Mouse (Mus musculus) cerebellum, adult 8-10 months (tissue): Measurements from ENCODE around the gene Cep131.

ENCODE experiments used
- DNase-seq: peaks from one replicate; pipeline ENCODE4 v3.0.0; 2022

Cep131 gene

DNA sequence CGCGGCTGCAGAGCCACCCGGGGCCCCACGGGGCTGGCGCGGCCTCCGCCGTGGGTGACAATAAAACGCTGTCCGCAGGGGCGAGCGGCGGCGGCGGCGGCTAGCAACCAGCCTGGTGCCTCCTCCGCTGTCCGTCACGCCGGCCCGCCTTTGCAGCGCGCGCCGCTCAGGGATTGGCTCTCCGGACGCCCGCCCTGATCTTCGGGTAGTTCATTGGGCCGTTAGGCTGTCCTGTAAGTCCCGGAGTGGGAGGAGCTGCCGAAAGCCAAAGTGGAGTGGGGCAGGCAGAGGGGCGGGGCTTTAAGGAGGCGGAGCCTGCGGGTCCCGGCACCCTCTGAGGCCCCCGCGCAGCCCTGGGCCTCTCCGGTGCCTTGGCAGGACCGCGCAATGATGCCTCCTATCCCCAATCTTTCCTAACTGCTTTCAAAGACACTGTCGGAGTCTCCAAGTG is at the start of gene Cep131:
Gene Cep131, minus strand, starts transcription at position 126 of the 451 bp plus-strand sequence.
- DNase-seq, result peak; percentile 97

DNA sequence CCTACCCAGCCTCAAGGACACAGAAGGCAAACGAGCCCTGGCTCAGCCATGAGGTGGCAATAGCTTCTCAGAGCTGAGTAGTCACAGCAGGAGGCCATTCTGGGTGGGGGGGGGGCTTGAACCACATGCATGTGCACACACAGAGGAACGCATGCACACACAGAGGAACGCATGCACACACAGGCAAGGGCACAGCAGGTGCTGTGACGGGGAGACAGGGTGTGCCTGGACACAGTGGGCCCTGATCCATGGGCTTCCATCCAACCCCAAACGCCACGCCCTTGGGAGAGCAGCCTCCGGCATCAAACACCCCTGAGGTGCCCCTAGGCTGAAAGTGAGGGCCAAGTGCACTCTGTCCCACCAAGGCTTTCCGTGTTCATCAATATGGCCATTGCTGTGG is 49.6 kb upstream of the Cep131 start:
- DNase-seq, result no peak

DNA sequence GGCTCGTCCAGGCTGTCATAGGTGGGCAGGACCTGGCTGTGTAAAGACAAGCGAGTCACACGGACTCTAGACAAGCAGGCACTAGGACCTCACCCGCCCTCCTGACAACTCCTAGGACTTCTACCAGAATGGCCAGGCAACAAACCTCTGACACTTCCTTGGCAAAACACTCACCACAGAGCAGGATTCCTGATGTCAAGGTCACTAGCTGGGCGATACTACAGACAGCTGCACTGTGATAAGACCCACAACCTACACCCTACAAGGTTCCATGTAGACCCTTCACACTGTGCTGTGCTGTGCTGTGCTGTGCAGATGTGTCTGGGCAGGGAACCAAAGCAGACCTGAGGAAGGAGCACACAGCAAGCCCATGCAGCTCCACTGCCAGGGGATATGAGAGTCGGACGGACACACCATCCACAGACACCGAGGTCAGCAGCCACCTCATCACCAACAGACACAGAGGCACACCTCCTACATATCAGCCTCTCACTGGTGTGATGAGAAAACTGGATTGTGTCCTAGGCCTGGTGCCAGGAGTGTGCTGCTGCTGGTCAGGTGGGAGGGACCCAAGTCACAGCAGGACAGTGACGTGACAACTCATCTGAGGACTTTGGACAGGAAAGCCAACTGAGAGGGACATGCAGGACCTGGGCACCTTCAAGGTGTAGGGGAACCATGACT is 48.4 kb upstream of the Cep131 start:
- DNase-seq, result no peak

DNA sequence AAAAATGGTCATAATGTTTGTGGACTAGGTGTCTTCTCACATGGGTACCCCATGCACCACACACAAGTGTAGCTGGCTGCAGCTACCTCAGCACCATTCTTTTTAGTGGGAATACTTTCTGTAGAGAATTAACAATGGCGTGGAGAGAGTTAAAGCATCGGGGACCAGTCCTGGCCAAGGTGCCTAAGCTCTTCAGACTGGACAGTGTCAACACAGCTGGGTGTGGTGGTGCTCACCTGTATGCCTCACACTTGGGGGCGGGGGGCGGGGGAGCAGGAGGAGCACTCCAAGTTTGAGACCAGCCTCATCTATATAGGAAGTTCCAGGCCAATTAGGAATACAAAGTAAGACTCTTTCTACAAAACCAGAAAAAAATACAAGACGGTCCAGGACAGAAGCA is 47.5 kb upstream of the Cep131 start:
- no peak for DNase-seq

DNA sequence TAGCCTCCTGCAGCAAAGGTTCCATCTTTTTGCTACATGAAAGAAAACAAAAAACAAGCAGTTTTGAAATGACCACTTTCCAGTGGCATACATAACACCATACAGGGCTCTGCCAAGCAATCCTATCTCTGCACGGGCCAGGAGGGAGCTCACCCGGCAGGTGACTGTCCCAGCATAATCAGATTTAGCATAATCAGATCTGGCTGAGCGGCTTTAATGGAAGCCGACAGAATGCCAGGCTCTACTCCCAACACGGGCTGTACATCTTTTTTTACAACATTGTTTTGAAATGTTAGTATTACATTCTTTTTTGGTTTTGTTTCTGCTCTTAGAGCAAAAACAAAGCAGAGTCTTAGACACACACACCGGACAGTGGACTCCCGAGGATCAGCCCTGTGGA is 42.7 kb upstream of the Cep131 start:
- DNase-seq, result no peak

DNA sequence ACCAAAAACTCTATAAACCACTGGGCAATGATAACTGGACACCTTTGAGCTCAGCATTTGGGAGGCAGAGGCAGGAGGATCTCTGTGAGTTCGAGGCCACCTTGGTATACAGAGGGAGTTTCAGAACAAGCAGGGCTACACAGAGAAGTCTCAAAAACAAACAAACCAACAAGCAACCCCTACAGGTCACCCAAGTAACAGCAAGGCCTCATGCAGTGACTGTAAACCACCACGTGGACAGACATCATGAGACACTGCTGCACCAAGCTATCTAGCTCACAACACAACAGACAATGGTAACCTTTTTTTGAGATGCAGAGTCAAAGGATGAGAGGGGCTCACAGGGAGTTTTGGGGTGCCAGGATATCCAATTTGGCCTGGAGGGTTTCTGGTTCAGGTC is 40.2 kb upstream of the Cep131 start:
- no peak for DNase-seq

DNA sequence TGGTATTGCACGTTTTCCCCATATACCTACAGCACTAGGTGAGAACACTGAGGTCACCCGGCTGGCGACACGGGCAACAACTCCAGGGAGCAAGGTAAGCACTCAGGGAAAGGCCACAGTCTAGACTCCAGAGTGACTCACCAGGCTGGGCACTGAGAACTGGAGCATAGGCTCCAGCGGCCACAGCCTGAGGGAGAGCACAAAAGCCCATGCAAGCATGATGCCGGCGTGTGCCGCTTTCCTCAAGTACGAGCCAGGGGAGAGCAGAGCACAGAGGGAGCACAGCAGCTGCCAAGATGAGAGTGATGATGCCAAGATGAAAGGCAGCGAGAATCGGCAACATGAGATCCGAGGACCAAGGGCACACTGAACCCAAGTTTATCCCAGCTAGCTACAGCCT is 35.5 kb upstream of the Cep131 start:
- no peak for DNase-seq

DNA sequence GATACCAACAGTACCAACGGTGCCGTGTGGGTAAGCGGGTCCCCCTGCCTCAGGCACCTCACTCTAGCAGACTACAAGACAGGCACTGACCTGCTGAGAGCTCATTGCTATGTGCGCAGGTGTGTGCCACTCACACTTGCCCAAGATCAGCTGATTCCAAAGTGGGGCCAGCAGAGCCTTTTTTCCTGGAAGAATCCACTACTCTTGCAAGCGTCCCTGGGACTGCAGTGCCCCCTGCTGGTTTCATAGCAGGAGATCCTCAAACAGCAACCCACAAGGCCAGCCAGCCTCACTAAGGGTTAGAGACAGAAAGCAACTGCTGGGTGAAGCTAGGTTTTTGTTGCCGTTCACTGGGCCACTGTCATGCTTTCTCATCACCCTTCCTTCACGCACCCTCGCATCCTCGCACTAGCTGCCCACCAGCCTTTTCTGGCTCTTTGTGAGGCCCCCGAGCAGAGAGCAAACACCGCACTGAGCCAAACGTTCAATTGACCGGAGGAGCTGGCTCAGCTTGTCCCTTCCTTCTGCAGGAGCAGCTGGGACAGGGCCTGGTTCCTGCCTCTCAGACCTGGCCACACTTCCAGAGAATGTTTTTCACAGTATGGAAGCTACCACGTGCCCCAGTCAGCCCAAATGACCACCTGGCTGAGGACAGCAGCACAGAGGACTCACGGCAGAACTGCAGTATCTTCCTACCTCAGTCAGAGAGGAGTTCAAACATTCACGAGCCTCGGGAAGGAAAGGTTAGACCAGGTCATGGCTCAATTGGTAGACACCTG is 34.2 kb upstream of the Cep131 start:
- DNase-seq, result peak; percentile 79

DNA sequence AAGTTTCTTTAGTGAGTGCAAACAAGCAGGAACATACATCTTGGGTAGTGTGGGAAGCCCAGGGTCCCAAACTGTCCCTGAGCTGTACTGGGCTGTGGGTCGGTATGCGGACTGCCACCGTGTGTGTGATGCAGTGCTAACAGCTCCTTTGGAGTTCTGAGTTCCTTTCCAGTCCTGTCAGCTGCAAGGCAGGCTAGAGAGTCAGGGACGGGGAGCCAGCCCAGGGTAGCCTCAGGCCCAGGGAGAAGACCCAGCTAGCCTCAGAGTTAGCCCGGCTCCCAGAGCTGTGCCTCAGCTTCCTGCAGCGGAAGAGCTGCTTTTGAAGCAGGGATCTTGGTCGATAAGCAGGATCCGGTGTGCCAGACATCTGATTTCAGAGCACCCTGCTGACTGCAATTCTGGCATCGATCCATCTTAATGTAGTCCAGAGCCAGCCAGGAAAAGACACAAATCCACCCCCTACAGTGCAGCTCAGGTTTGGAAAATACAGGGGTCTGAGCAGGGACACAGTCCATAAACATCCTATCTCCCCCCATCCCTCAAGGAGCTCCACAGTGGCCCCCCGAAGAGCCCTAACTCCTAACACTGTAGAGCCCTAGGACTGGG is 33.4 kb upstream of the Cep131 start:
- DNase-seq, result no peak

DNA sequence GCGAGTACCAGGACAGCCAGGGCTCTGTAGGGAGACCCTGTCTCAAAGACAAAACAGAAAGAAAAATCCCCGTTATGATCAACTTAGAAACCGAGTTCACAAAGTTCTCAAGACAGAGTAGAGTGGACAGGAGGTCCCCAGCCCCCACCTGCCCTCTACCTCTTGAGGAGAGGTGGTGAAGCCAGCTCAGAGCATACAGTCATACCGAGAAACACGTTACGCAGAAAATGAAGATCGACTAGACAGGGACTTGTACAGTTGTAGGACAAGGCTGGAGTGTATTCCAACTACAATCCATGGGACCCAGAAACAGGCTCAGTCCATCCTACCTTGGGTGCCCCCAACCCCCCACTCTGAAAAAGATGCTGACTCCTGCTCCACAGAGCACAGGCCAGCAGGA is 32.5 kb upstream of the Cep131 start:
- DNase-seq, result no peak

DNA sequence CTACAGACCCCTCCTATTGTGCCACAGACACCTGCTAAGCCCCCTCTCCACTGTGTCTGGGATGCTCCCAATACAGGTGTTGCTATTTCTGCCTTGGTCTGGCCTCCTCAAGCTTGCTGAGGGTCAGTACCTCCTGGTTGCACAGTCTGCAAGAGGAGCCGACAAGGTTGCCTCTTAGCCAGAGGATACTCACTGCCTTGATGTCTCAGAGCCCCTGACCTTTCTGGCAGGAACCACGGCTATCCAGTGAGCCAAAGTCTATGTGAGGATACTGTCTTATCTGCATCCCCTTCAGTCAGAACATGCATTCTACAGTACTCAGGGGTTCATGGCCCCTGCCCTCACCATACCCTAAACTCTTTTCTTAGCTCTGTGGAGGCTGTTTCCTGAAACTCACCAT is 31.0 kb upstream of the Cep131 start:
- DNase-seq, result no peak

DNA sequence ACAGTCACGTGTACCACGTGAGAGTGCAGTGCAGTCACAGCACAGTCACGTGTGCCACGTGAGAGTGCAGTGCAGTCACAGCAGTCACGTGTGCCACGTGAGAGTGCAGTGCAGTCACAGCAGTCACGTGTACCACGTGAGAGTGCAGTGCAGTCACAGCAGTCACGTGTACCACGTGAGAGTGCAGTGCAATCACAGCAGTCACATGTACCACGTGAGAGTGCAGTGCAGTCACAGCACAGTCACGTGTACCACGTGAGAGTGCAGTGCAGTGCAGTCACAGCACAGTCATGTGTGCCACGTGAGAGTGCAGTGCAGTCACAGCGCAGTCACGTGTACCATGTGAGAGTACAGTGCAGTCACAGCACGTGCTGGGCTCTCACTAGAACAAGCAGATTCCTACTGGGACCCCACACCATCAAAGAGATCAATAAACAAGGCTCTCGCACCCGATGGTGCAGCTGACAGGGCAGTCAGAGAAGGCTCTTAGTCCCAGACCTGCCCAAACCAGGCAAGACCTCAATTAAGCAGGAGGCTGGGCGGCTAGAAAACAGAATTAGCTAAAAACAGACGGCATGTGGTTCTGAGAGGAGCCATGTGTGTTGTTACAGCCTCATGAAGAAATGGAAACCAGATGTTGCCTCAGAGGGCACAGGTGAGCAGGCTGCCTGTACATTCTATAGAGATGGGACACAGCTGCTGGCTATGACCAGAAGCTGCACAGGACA is 28.0 kb upstream of the Cep131 start:
- DNase-seq, result no peak

DNA sequence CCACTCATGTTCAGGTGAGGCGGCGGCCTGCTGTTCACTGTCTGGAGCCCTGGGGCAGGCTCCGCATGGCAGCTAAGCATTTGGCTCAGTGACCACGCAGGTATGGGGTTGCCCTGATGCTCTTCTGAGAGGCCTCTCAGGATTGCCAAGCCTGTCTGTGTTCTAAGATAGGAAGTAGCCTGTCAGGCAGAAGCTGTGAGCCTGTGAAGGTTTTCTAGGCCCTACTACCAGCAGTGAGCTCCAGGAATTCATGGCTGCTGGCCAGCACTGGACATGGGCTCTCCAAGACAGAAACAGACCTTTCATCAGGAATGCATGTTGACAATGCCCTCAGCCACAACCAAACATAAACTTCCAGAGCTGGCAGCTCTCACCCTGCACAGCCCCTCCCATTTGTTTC is 25.5 kb upstream of the Cep131 start:
- DNase-seq, result no peak

DNA sequence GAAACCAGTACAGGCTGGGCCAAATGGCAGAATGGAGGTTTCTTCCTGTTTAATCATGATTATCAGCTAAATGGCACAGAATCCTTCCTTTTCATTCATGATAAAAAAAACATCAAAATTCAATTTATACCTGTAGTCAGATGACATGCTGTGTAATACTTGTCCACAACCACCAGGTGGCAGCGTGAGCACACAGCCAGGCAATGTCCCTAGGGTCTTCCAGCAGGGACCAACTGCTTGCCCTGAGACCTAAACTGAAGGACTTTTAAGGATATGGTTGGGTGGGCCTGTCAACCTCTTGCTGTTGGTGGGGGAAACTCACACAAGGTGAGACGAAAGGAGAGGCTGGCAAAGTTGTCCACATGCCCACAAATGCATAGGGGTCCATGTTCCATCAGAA is 24.4 kb upstream of the Cep131 start:
- DNase-seq, result no peak

DNA sequence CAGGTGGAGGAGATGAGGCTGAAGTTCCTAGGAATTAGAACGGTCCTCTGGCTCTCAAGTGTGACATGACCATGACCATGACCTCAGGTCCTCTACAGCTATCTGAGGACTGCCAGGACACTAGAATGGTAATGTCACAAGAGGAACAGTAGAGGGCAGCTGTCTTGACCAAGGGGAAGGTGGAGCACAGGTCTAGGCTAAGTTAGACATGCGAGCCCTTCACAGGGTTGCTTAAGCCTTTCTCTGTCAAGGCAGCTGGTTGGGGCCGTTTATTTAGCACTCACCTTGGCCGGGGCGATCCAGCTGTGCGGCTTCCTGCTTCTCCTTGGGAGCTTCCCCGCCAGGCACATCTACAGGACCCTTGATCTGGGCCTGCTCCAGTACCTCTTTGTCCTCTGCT is 23.9 kb upstream of the Cep131 start:
- DNase-seq, result no peak

DNA sequence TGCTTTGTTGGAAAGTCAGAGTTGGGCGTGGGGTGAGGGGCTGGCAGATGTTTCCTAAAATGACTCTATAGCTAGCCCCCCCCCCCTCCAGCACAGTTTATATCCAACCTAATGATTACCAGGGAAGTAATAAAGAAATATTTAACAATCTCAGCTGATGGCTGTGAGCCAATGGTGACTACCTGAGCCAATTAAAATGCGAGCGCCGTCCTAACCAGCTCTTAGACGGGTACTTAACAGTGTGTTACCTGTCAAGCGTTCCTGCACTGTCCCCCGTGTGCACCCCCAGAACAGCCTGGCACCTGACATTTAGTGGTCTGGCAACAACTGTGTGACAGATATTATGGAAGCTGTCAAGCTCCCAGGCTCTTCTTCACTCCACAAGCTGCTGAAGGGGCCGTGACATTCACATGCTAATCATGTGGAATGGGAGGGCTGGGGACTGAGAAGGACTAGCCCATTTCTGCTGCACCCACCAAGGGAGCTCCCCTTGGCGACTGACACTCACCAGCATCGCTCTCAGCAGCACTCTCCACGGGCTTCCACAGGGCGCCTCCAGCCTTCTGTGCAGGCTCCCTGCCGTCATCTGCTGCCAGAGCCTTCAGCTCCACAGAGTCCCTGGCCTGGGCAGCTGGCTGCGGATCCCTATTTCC is 23.1 kb upstream of the Cep131 start:
- no peak for DNase-seq

DNA sequence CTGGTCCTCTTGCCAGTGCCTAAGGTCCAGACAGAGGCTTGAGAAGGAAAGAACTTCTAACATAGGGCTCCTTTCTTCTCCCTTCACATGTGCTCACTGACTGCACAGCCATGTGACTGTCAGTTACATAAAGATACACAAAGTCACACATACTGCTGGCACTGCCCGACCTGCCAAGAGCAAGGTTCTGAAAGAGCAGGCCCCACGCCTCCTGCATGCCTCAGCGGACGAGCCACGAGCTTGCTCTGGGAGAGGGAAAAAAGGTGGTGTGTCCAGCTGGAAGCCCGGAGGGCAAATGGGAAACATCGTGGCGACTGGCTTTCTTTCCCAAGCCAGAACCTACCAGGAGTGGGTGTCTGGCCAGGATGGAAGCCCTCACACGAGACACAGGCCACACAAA is 21.2 kb upstream of the Cep131 start:
- DNase-seq, result no peak

DNA sequence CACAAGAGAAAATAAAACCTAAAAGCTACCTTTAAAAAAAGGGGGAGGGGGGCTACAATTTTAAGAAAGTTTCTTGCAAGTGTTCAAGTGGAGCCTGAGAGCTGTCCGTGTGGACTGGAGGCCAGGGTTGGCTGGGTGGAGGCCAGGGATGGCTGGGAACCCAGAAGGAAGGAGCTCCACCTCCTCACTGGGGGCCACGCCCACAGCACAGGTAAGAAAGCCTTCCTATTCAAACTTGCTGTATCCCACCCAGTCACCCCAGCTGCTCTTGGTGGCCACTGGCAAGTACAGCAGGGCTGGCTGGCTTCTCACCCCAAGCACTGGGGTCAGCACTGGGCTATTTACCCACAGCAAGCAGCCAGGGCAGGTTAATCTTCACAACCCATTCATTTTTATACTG is 20.4 kb upstream of the Cep131 start:
- DNase-seq, result no peak

DNA sequence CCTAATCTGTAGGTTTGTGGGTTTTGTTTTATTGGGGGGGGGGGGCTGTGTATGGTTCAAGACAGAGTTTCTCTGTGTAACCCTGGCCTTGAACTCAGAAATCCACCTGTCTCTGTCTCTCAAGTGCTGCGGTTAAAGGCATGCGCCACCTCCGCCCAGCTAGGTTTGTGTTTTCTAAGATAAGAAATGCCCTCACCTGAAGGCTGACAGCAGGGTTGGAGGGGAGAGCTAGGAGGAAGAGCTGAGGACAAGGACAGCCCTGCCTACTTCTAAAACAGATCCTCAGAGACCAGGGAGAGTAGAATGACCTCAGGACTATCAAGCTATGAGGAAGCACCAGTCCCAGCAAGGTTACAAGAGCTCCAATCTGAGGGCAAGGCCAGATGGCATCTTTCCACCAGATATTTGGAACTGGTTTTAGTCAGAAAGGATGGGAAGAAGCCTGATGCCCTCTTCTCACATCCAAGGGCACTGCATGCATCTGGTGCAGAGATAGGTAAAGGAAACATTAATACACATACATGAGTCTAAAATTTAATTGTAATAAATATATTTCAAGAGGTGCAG is 16.9 kb upstream of the Cep131 start:
- DNase-seq, result no peak

DNA sequence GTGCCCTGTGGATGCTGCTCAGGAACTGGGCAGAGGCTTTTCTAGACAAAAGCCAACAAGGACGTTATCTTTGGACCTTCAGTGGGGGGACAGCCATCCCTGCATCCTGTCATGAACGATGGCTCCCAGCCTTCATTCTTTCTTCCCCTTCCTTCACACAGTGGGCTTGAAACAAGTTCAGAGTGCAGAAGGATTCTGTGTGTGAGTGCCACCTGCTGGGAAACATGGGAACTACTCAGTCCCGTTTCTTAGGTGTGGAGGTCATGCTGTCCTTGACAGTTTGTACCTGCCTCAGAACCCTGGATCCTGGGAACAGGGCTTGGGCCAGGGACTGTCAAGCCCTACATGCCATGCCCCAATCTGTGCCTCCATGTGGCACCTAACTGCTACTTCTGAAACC is 14.4 kb upstream of the Cep131 start:
- DNase-seq, result peak; percentile 74

DNA sequence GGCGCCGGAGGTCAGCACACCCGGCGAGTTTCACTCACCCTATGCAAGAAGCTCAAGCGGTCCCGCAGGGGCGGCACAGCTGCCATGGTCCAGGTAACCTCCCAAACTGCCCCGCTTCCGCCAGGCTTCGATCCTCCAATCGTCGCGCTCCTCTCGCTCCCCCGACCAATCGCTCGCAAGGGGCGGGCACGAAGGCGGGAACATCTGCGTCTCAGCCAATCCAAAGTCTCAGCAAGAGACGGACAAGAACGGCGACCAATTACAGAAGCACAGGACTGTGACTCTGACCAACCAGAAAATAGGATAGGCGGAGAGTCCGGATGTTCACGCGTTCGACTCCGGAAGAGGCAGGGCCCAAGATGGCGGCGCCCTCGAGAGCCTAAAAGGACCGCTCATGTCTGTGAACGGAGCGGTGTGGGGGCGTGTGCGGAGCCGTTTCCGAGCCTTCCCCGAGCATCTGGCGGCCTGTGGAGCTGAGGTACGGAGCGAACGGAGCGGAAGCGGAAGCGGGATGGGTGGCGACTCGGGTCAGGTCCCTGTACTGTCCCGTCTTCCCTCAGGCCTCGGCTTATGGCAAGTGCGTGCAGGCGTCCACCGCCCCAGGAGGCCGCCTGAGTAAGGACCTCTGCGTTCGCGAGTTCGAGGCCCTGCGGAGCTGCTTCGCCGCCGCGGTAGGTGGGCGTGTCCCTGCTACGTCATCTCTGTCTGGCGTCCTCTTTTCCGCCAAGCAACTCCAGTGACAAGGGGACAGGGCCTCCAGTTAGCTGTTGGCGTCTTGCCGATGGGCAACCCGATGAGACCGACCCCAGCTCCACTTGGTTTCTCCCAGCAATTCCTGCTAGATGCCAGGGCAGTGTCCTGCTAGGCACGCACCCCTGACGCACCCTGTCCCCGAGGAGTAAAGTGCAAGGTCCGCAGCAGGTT is 12.2 kb upstream of the Cep131 start, which contains the start of the genes Tepsin and Ndufaf8:
Gene Tepsin, minus strand, starts transcription at position 144 of the 924 bp plus-strand sequence.
Gene Ndufaf8, plus strand, starts transcription at position 341 of the 924 bp plus-strand sequence.
- DNase-seq, result peak; percentile 100
